Mouse (Mus musculus) testis, adult 2 months (tissue): ENCODE data around the gene Apoa4. TPM values are rescaled to one million over a fixed set of nuclear protein-coding genes. Genes with fewer than 3 reads are reported as not detected.

Experiments
- H3K27ac ChIP-seq: fragments of 200-500 bp; 2 replicates; pipeline ENCODE4 v1.5.1; 2012; ENCODE audit warnings: low read depth, low read length; ENCODE audit not compliant: control insufficient read depth, insufficient read depth
- H3K27me3 ChIP-seq: fragments of 200-500 bp; 2 replicates; pipeline ENCODE4 v1.6.1; 2012; ENCODE audit warnings: mild to moderate bottlenecking, low read length, moderate library complexity; ENCODE audit not compliant: control insufficient read depth, insufficient read depth
- H3K36me3 ChIP-seq: fragments of 200-500 bp; 2 replicates; pipeline ENCODE4 v1.6.1; 2012; ENCODE audit warnings: mild to moderate bottlenecking, low read length; ENCODE audit not compliant: control insufficient read depth, insufficient read depth
- H3K4me1 ChIP-seq: fragments of 200-500 bp; 2 replicates; pipeline ENCODE4 v1.6.1; 2012; ENCODE audit warnings: low read length; ENCODE audit not compliant: control insufficient read depth, insufficient read depth
- H3K4me3 ChIP-seq: fragments of 200-500 bp; 2 replicates; pipeline ENCODE4 v1.5.1; 2012; ENCODE audit warnings: low read depth, mild to moderate bottlenecking, low read length, moderate library complexity, mixed read lengths; ENCODE audit not compliant: control insufficient read depth
- CTCF ChIP-seq: fragments of 200-500 bp; IDR thresholded peaks from 2 replicates; pipeline ENCODE4 v1.5.1; 2012; ENCODE audit warnings: low read depth, mild to moderate bottlenecking, inconsistent platforms, low read length, moderate library complexity; ENCODE audit not compliant: control insufficient read depth, insufficient read depth, insufficient replicate concordance
- POLR2A ChIP-seq: fragments of 200-500 bp; IDR thresholded peaks from 2 replicates; pipeline ENCODE4 v1.6.1; 2012; ENCODE audit warnings: low read depth, mild to moderate bottlenecking, inconsistent platforms, low read length, moderate library complexity; ENCODE audit not compliant: control insufficient read depth
- polyA plus RNA-seq: library from polyadenylated mRNA; depleted of rRNA; stranded (reverse); fragments of >200 nt; gene quantifications from 2 replicates; pipeline ENCODE4 v1.2.3, GENCODE M21; 2012; rRNA removed

Apoa4 gene
- polyA plus RNA-seq, 1 experiment = 0.15 TPM

DNA sequence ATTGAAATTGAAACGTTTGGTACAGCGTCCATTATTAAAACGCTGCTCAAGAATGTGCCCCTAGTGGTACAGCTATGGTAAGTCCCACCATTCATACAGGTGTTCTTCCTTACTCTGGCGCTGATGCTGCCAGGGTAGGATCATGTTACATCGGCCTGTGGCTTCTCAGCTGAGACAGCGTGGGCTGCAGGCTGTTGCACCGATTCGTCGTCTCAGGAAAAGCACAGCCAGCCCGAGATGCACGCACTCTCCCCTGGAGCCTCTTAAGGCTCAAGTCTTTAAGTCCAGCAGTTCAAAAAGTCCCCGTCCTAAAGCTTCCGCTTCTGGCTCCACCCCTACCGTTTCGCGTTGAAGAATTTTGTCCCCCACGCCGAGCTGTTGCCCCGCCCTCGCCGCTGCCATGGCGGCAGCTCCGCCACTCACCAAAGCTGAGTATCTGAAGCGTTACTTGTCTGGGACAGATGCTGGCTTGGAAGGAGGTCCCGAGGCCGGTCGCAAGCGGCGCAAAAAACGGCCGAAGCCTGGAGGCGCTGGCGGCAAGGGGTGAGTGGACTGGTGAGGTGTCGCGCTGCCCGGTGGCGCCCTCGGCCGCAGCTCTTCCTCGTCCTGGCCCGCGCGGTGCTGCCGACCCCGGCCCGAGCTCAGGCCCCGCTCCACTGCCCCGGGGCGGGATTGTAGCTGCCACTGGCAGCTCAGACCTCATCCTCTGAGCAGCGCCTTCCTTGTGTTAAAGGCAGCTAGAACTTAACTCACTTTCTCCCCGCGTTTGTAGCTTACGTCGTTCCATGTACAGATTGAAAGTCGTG is 42.3 kb downstream of the Apoa4 start, which contains the start of gene Bud13:
Gene Bud13 (plus strand): TSS at position 378 of the 806 bp plus-strand sequence.
- H3K27me3 ChIP-seq = no peaks in the 10 kb centered on the region
- peak within 1 kb of the TSS; percentile 96 for H3K4me3 ChIP-seq
- no peaks in the 10 kb centered on the region; the same call in 1 of the 2 replicates for H3K4me1 ChIP-seq
- H3K27ac ChIP-seq = peak within 1 kb of the TSS; percentile 81
- no peaks in the 10 kb centered on the region; the same call in none of the 2 replicates for H3K36me3 ChIP-seq
- peak; percentile 88 for TF ChIP-seq POLR2A
- peak; percentile 25; the same call in 1 of the 2 replicates for TF ChIP-seq CTCF

Other genes with a start within 250 kb of the Apoa4 start
- gene Pafah1b2, start 228.0 kb upstream of the Apoa4 start, polyA plus RNA-seq = 210 and 246 TPM in 2 replicates
- 30.1 and 30.4 TPM in 2 replicates for gene Sik3, start 227.9 kb upstream of the Apoa4 start, polyA plus RNA-seq
- gene Apoa1, start 12.1 kb upstream of the Apoa4 start, polyA plus RNA-seq = 0.37 and 1.3 TPM in 2 replicates
- 0.35 TPM in 1 of 2 replicates, not detected in the other for gene Apoc3, start 5.1 kb upstream of the Apoa4 start, polyA plus RNA-seq
- gene Apoa5, start 27.9 kb downstream of the Apoa4 start, polyA plus RNA-seq = not detected in 2 replicates
- gene Zpr1, start 32.4 kb downstream of the Apoa4 start, polyA plus RNA-seq = 46.5 and 52.2 TPM in 2 replicates
- 5.8 and 6.2 TPM in 2 replicates for gene Bud13, start 42.3 kb downstream of the Apoa4 start, polyA plus RNA-seq
- gene 4931429L15Rik, start 79.3 kb downstream of the Apoa4 start, polyA plus RNA-seq = 180 and 193 TPM in 2 replicates